Mouse (Mus musculus): Measurements from ENCODE around the gene Nek7. TPM values are rescaled to one million over a fixed set of nuclear protein-coding genes. Genes with fewer than 3 reads are reported as not detected.

The Nek7 gene
- total RNA-seq, 2 experiments from 2014 or later: 62.1 to 63.5 TPM

DNA sequence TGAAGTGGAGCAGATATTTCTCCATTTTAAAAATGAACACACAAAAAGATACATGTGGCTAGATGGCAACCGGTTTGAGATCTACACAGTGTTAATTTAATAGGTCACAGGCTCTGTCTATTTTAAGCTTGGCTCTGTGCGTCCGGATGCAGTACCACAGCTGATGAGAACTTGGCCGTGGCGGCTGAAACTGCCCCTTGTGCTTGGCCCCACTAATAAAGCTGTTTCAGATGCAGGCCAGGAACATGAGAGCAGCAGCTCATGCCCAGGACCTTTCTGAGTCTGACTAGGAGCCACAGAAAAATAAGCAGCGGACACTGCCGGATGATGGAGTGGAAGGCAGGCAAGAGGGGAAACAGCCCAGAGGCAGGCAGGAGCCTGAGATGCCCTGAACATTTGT is 43.1 kb downstream of the Nek7 start:
- peak; percentile 56 to 73 for DNase-seq
- intact Hi-C loops (cut with DNase I): loop anchor here (2.0 kb wide), 1 partner anchor 42 kb away; no protein-coding TSS in a partner anchor

DNA sequence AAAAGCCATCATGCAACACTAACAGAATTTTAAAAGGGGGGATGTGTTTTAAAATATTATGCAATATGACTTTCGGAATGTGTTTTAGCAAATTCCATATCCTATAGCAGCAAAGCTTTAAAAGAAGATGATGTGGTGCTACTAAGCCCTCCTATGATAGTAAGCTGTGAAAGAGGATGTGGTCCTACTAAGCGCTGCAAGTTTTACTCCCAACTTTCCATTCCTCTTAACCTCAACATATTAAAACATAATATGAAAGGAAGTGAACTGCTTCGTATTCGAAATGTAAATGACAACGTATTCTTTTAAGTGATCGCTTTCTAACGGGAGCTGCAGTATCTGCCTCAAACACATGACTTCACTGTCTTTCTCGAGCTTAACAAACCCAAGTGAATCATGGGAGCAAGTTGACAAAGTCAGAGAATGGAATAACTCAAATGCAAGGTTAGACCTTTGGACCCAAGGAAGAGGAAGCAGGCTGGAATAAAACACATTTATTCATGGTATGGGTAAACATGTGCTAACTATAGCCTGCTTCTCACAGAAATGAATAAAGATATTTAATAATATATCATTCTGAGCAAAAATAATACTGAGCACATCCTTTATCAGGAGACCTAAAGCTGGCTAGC is 43.8 kb downstream of the Nek7 start:
- DNase-seq: no peak
- intact Hi-C loops (cut with DNase I): loop anchor here (2.0 kb wide), 1 partner anchor 43 kb away; no protein-coding TSS in a partner anchor

DNA sequence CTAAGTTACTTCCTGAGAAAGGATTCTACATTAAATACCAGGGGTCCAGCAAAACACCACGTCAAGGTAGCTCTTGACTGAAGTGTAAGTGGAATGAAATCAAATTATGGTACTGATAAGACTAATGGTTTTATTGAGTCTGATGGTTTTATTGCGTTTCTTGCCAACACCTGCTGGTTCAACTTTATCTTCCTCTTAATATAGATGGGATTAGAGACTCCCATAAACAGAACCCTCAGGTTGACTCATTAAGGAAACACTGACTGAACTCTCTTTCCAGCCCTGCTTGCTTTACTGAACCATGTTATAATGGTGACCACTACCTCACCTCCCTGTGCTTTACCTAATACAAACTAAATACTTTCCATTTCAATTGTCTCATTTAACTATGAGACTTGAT is 44.3 kb downstream of the Nek7 start:
- intact Hi-C loops (cut with DNase I): loop anchor here (2.0 kb wide), 1 partner anchor 43 kb away; no protein-coding TSS in a partner anchor
- no peak for DNase-seq

DNA sequence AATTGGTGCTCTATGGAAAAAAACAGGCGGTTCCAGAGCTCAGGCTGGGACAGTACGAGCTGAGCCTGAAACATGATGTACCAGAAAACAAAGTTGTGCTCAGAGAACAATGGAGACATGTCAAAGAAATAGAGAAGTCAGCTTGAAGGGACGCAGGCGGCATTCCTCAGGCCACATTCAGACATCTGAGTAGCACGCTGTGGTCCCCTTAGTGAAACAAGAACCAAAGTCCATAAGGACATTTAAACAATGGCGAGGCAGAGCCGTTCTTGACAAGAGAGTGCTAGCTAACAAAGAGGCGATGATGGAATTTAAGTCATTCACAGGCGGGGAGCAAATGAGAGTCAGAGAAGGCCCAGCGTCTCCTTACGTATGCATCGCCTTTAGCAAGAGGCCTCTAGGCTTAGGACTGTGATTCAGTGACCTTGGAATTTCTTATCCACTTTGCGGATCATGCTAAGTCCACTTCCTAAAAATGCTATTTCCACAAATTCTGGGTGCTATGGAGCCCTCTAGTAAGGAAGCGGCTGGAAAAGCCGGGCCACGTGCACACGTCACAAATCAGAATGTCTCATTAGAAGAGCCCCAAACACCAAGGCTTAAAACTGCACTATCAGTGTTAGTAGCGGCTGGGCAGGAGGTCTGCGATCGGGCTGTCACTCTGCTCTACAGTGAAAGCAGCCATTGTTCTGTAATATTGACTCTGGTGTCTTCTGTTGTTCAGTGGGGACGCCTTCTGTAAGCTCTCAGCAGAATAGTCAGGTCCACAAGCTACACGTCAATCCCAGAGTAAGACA is 48.2 kb downstream of the Nek7 start:
- intact Hi-C loops (cut with DNase I): no loop called here
- no peak for DNase-seq

DNA sequence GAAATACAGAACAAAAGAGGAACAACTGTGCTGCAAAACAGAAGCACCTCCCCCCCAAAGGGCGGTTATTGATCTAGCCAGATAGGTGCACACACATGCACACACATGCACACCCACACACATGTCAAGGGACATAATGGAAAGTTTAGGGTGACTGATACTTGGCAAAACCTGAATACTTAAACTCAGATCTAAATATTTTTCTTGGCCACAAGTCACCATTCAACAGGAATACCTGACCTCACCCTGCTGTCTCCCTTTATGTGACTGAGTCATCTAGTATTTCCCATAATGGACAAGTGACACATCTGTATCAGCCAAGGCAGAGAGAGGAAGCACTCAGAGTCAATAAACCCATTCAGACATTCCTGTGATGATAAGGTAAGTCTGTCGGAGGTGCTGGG is 48.9 kb downstream of the Nek7 start:
- intact Hi-C loops (cut with DNase I): no loop called here
- no peak for DNase-seq

DNA sequence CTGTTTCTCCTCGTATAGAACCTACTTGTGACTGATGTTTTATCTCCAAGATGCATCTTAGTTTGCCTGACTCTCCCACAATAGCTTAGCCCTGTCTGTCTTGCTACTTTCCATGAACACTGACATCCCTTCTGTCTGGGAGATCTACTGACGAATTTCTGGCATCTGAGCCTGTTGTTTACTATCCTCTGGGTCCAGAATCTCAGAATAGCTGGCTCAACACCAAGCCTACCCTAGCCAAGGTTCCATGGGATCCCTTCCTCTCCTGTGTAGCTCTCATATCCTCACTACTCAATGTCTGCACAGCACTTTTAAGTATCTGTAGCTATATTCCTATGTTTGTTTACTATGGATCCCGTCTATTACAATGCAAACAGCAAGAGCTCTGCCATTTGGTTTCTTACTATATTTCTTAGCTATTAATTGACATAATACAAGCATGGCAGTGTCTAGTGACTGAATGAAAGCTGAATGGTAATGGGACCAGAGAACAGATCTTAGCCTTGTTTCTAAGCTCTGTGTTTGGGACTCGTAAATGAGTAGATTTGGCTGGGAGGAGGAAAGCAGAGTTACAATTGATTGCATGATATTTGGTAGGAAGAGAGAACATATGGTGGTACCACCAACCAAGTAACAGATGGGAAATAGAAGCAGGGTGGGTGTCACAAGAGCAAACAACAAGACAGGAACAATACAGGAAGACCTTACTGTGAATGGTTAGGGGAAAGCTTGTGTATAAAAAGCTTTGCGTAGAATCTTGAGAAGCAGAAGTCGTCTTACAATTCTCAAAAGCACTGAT is 51.3 kb downstream of the Nek7 start:
- intact Hi-C loops (cut with DNase I): no loop called here
- DNase-seq: peak in 1 of 2 experiments; percentile 33

DNA sequence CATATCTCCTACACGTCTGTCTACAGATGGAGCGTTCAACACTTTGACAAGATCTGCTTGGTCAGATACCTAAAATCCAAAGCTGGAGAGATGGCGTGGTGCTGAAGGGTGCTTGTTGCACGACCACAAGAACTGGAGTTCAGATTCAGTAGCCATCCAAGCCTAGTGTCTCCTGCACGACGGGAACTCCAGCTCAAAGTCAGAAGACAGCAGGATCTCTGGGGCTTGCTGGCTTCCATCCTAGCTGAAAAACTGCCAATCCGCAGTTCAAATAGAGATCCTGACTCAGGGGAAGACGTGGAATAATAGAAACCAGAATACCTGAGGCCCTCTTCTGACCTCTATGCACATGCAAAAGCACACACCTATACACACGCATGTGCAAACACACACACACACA is 52.0 kb downstream of the Nek7 start:
- DNase-seq: peak; percentile 38 to 52

DNA sequence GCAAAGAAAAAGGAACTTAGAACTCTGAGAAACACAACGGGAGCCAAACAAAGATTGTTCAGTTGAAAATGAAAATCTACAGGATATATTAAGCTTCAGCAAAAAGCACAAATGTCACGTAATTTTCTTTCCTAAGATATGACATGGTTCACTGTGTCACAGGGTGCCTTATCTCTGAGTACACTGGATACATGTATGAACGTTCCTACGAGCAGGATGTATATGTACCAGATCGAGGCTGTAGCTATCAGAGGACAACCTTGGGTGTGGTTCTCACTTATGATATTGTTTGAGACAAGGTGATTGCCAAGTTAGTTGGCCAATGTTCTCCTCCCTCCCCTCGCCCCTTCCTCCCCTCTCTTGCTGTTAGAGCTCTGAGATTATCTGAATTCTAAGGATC is 55.3 kb downstream of the Nek7 start:
- DNase-seq: no peak
- intact Hi-C loops (cut with DNase I): no loop called here

More for the DNA sequence above, 52.0 kb downstream of the Nek7 start:
- intact Hi-C loops (cut with DNase I): no loop called here

DNA sequence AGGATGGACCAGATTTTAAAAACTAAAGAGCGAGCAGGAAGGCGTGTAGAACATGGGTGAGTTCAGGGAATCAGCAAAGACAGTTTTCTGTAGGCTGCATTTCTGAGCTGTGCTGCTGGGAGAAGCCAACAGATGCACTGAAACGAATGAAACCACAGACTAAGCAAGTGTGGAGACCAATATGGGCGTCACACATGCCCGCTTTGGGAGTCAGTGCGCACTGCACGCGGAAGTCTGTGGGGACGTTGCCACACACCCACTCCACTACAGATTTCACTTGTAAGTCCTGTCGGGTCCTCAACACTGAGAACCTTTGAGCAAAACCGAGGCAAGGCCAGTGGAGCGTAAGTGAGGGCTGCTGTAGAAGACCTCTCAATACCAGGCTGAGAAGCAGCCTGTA is 59.2 kb downstream of the Nek7 start:
- intact Hi-C loops (cut with DNase I): no loop called here
- DNase-seq: no peak

DNA sequence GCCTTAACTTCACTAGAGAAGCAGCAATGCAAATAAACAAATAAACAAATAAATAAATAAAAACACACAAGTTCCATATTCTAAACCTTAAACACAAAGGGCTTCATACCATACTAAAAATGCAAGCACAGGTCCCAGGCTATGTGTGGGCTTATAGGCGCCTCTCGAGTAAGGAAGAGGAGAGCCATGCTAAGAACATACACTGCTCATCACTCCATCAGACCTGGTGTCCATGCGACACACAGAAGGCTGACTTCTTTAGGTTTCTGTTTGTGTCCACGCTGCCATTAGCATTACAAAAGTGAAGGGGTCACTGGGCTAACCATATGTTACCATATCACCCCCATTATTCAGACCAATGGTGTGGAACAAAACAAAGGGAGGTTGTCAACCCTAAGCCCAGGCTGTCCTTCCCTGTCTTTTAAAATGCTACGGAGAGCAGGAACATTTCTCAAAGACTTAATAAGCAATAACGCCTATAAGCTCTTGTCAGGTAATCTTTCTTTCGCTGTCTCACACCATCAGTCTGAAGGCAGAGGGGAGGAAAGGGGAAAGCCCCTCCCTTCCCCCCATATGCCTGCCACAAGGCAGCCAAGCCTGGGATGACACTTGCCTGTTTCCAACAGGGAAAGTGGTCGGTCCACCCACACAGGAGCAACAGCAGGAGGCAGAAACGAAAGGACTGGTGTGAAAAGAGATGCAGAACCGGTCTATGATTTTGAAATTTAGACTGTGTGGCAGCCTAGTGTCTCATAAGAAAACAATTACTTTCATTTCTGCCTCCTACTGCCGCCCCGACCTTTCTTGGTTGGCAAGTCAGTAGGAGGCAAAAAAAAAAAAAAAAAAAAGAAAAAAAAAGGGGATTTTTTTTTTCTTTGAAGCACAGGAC is 60.5 kb downstream of the Nek7 start:
- DNase-seq: no peak
- intact Hi-C loops (cut with DNase I): loop anchor here (2.0 to 10.0 kb wide), 3 partner anchors 79 to 235 kb away; no protein-coding TSS in a partner anchor

DNA sequence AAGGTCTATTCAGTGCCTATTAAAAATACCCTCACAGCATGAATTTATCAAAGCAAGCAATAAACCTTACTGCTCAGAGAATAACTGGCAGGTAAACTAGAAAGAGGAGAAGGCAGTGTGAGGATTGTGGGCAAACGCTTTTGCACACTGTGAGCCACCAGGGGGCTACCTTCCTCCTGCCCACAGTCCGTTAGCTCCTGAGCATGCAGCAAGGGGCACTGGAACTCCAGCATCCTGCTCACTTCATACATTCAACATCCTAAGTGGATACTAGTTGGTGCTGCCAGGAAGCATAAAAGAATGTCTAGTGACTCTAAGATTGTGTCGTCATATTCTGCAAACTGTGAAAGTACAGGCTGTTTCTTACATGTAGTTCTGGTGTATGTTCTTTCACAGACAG is 61.6 kb downstream of the Nek7 start:
- intact Hi-C loops (cut with DNase I): loop anchor here (2.0 to 10.0 kb wide), 3 partner anchors 80 to 234 kb away; no protein-coding TSS in a partner anchor
- DNase-seq: no peak

DNA sequence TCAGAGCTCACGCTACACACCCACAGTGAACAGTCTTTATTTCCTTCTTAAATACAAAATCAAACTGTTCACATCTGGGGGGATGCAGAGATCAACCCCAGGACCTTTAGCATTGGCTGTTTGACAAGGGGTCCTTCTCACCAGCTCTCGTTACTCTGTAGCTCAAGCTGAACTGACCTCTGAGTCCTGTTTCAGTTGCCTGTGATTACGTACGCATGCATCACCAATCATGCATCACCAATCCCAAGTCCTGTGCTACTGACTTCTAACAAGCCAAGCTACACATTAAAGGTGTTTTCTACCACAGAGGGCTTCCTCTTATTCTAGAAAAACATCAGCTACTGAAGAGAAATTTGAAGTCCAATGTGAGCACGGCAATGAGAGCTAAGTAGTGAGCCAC is 65.0 kb downstream of the Nek7 start:
- intact Hi-C loops (cut with DNase I): loop anchor here (5.0 to 10.0 kb wide), 2 partner anchors 197 to 230 kb away; no protein-coding TSS in a partner anchor
- no peak for DNase-seq

DNA sequence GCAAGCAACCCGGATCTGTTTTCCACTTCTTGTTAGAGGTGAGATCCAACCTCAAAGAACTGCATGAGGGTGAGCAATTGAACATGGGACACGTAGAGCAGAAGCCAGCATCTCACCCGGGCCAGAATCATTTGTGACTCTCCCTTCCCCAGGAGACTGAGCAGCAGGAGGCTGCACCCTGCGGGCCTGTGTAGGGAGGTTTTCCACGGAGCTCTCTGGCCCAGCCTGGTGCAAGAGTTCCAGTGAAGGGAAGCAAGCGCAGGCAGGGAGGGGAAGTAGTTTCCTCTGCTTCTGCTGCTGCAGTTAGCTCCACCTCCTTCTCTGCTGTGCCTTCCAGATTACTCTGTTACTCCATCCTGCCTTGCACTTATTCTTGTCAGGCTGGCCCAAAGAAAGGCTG is 69.8 kb downstream of the Nek7 start:
- intact Hi-C loops (cut with DNase I): loop anchor here (2.0 to 10.0 kb wide), 2 partner anchors 71 to 225 kb away; partner anchors contain the start of gene Nek7

DNA sequence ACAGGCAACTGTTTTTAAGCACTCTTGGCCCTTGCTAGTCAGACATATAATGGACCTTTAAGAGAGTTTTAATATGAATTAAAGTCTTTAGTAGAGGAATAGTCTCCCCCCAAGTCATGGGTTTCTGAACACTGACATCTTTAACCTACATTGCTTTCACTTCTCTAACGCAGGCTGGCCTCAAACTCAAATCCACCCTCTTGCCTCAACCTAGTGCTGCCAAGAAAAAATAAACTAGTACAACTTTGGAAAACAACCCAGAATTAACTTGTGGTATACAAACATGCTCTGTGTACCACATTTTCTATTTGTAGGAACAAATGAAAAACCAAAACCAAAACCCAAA is 77.8 kb downstream of the Nek7 start:
- no peak for DNase-seq
- intact Hi-C loops (cut with DNase I): no loop called here

More for the DNA sequence above, 69.8 kb downstream of the Nek7 start:
- DNase-seq: peak; percentile 58

DNA sequence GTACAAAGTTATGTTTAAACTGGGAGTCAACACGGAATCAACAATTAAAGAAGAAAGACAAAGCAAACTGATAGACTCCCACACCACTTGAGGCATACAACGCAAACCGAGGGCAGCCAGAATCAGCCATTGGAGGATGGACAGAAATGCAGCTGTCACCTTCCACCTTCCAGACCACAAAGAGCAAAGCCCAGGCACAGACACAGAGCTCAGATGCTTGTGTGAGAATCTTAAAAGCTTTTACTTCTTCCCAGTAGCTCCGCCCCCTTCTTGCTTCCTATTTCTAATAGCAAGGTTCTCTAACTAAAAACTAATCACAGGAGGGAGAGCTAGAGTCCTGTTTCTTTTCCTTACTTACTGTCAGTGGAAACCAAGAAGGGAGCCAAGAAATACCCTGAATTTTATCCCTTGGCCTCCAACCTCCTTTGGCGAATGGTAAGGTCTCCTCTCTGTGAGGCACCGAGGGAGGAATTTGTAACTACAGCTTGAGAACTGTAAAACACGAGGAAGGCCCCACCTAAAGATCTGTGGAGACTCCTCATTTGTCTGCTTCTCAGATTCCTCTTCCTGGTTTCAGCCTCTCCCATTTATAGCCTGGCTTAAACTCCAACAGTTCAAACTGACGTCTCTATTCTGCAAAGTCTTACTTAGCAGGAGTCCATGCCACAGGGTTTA is 78.3 kb downstream of the Nek7 start:
- intact Hi-C loops (cut with DNase I): no loop called here
- no peak for DNase-seq

DNA sequence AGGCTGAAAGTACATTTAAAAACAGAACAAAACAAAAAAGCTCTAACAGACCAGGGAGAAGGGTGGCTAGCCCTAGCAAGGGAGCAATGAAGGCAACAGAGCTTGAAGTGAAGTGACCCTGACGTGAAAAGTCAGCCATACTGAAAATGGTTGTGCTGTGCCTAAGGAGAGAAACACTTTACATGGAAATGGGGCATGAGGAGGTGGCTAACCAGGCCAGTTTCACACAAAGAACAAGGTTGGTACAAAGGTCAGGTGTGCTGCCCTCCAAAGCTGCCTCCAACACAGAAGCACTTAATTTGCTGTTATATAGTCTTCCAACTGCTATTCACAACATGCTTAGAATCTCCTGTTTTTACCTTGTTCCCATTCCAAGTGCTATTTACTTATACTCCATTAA is 80.2 kb downstream of the Nek7 start:
- DNase-seq: no peak
- intact Hi-C loops (cut with DNase I): no loop called here

DNA sequence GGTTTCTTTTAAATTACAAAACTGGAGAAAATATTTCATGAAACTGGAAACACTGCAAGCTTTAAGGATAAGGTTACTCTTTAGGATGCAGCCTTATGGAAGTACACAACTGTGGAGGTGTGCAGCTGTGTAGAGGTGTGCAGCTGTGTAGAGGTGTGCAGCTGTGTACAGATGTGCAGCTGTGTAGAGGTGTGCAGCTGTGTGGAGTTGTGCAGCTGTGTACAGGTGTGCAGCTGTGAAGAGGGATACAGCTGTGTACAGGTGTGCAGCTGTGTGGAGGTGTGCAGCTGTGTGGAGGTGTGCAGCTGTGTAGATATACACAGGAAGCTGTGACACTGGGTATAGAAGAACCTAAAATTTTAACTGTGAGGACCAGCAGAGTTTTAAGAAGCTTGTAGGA is 81.7 kb downstream of the Nek7 start:
- DNase-seq: no peak
- intact Hi-C loops (cut with DNase I): no loop called here

DNA sequence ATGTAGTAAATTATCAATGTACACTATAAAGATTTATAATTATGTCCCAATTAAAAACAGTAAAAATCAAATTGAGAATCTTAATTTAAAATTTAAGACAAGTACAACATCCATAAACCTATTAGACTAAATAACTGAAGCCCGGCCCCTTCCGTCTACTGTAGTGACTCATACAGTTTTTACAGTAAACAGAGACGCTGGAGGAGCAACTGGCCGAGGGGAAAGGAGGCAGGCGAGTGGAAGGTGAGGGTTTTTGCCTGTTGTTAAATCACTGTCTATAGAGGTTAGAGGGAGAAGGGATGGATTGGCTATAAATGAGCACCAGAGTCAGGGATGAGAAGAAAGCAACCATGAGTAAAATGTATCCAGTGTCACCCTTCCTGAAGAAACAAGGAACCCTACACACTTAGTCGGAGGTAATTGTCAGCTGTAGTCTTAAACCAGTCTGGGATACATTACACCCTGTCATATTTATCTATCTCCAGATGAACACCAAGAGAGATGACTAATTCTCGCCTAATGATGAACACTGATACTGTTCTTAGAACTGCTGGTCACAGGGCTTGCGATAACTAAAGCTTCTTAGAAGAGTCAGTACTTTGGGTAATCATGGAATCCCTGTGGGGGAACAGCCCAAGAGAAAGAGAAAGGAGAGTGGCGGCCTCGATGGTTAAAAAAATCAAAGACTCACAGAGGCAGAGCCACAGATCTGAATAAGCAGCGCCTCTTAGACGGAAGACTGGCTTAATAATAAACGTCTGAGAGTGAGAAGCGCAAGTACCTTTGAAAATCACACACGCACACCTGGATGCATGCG is 84.0 kb downstream of the Nek7 start:
- intact Hi-C loops (cut with DNase I): no loop called here

DNA sequence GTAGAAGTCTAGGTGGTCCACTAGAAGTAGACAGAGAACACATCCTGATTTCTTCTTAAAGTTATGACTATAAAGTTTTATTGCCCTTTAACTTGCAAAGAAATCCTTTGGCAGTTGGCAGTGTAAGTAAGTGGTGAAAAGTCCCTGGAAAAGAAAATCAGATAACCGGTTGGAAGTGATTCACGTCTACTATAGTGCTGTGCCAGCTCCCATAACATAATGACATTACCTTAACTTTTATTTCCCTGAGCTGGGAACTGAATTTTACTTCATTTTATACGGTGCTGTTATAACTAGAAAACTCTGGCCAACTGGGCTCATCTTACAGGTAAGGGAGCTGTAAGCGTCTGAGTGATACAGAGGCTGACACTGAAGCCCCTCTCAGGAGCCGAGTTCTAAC is 89.3 kb downstream of the Nek7 start:
- DNase-seq: no peak
- intact Hi-C loops (cut with DNase I): no loop called here

More for the DNA sequence above, 84.0 kb downstream of the Nek7 start:
- no peak for DNase-seq

All from heart, postnatal 10 days (tissue).